Mouse (Mus musculus) CD8-positive naive resting alpha-beta T cell, adult 2 months (primary cell): ENCODE measurements around the gene Pttg1ip.

Experiments used
- DNase-seq, 2 experiments: peaks; one replicate each; pipeline ENCODE4 v3.0.0; 2022; ENCODE audit warnings: low read depth in 2 of 2, low spot score in 2 of 2

Gene Pttg1ip

DNA sequence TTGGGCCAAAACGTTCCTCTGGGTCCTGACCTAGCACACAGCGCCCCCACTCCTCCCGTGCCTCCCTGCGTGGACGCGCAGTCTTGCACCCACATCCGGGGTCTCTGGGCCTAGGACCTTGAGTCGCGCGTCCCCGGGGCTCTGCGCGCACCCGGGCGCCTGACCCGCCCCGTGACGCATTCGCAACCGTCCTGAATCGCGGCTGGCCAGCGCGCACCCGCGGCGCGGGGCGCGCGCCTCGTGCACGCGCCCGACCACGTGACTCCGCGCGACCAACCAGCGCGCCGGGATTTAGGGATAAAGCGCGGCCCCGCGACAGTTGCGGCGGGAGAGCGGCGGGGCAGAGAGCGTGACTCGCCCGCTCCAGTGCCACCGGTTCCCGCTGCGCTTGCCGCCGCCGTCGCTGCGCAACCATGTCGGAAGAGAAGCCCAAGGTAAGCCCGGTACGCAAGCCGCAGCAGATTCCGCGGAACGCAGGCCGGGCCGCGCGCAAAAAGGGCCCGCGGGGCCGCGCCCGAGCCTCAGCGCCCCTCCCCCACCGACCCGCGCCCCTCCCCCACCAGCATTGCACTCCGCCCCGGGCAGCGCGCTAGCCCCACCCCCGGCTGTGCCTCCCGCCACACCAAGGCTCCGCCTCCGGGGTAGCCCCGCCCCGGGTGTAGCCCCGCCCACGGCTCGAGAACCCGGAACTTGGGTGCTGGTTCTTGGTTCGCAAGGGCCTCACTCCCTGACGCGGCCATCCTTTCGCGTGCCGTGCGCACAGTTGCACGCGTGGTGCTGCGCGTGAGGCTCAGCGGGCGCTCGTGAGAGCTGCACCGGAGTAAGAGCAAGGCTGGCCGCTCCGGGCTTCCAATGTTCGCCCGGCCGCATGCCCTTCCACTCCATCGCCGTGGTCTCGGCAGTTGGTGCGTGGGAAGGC lies 24.6 kb downstream of the Pttg1ip start, which contains the start of the genes Sumo3 and Gm49325:
Gene Sumo3 (plus strand): TSS at position 190 of the 919 bp plus-strand sequence.
Gene Gm49325 (plus strand): TSS at position 290 of the 919 bp plus-strand sequence.
- DNase-seq, result peak; percentile 99 to 100

DNA sequence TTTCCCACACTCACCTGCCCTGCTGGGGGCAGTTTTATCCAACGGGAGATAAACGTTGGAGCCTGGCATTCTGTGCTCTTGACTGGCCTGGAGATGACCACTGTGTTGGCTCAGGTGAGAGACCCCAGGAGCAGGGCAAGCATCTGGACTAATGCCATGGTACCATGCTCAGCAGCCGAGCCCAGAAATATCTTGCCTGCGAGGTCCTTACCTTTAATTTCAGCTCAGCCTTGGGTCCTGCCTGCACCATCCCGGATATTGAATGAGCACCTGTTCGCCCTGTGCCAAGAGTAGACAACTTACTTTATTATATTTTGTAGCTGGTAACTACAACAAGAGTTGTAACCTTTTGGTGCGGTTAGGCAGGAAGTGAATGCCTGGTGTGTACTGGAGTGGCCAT lies 25.3 kb downstream of the Pttg1ip start:
- peak; percentile 53 to 58 for DNase-seq

DNA sequence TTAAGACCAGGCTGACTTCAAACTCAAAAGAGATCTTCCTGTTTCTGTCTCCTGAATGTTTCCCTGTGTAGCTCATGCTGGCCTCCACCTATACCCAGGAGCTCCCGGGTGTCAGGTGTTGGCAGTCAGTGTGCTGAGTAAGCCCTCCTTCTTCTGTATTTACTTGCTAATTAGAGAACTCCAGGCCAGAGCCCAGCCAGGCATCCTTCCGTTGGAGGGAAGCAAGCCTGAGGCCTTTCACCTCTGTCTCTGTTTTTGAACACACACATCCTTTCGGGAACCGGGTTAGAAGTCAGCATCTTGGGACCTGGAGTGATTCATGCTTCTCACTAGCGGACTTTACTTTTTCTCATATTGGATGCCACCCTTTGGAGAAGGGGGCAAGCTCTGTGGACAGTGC lies 25.9 kb downstream of the Pttg1ip start:
- no peak for DNase-seq

DNA sequence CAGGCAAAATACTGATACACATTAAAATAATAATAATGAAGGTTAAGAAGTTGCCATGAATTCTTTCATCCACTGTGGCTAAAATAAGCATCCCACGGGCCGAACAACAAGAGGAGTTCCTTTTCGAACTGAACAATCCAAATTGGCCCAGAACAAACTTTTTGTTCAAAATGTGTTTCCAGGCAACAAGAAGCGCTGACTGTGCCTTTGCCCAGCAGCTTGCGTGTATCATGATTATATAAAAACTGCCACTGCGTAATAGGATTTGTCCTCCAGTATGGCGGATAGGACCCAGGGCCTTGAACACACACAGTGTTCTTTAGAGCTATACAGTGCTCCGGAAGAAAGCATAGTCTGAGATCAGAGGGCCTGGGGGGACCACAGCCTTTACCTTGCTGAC lies 27.1 kb downstream of the Pttg1ip start:
- DNase-seq, result no peak

DNA sequence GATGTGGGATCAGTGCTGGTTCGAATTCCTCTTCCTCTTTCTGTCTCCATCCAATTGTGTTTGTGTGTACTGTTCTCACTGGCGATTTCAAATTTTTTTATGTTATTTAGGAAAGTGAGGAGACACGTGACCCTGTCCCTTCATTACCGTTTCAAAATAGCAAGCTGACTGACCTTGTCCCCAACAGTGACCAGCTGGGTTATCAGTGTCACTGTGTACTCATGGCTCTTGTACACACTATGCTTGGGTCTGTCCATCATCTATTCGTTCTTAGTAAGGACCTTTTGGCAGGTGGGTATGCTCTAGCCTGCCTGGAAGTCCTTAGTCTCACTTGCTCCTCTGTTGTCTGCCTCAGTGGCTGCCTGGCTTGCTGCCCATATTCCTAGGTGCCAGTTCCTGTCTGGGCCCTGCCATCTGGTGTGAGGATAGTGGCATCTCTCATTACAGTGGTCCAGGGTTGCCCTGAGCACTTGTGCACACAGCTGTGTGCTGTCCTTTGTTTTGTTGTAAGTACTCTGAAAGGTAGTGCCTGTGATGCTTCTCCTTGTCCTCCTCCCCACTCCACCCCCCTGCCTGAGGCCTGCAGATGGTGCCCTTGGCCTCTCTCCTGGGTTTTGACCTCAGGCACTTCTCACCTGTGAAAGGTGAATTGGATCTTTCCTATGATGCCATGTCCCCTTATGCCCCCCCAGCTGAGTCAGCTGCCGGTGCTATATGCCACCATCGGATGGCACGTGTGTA lies 28.9 kb downstream of the Pttg1ip start:
- DNase-seq, result no peak

DNA sequence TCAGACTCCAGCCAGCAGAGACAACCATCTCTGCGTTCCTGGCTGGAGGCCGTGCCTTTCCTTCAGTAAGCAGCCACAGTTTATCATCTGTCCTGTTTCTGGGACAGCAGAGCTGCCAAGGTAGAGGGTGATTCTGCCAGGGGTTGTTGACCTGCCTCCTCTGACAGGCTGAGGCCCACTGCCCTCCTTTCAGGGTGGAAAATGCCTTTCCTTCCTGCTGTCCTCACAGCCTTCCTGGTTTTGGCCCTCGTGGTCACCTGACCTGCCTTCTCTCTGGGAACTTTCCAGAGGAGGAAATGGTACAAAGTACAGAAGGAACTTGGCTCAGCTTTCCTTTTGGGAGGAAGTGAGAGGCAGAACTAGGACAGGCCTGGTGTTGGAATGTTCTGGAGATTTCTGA lies 31.9 kb downstream of the Pttg1ip start:
- no peak for DNase-seq

DNA sequence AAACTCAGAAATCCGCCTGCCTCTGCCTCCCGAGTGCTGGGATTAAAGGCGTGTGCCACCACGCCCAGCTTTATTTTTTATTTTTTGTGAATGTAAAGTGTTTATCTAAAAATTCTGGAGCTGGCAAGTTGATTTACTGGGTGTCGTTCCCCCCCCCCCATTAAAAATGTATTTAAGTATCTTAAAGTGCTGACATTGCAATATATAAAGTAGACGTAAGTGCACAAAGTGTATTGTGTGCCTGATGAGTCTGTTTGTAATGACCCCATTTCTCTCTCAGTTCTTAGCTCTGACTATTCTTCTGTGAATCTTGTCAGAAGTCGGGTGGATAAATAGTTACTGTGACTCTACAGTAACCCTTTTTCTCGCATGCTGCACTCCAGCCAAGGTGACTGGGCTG lies 34.1 kb downstream of the Pttg1ip start:
- DNase-seq, result no peak

DNA sequence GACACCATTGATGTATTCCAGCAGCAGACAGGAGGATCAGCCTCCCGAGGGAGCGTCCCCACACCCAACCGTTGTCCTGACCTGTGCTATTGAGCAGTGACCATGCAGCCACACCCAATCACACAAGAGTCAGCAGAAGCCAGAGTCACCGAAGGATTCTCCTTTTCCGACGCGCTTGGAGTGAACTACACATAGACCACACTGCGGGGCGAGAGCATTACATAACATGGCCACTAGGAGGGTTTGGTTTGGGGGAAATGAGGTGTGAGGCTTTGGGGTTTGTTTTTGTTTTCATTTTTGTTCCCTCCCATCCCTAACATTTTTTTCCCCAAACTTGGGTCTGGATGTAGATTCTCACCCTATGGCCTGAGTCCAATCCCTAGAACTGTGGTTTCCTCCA lies 34.6 kb downstream of the Pttg1ip start:
- DNase-seq, result no peak

DNA sequence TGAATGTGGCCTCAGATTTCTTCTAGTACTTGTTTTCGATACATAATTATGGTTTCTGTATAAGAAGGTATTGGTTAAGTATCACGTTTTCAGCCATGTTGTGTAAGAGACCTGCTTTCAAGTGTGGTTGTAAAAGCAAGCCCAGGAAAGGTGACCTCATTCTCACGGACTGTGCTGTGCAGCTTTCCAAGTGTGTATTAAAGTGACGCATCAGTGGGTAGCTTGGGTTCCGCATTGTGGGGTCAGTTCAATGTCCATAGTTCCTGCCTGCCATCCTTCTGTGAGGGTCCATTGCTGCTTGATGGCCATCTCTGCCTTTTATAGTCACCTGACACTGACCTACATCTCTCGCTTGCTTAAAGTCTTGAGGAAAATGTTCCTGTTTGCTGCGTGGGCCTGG lies 35.4 kb downstream of the Pttg1ip start:
- DNase-seq, result no peak

DNA sequence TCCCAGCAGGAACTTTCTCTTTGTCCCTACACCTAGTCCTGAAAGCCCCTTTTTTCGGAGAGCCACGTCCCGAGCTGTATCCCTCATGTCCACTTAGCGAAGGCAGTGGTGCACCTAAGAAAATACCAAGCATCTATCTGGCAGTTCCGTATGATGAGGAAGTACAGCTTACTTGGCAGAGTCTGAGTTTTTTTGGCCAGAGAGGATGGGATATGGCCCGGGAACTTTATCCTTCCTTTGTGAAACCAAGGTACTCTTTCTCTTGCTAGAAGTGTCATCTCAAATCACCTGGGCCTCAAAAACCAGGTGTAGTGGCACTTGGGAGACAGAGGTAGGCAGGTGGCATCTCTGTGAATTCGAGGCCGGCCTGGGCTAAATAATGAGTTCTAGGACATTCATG lies 40.0 kb downstream of the Pttg1ip start:
- no peak for DNase-seq

DNA sequence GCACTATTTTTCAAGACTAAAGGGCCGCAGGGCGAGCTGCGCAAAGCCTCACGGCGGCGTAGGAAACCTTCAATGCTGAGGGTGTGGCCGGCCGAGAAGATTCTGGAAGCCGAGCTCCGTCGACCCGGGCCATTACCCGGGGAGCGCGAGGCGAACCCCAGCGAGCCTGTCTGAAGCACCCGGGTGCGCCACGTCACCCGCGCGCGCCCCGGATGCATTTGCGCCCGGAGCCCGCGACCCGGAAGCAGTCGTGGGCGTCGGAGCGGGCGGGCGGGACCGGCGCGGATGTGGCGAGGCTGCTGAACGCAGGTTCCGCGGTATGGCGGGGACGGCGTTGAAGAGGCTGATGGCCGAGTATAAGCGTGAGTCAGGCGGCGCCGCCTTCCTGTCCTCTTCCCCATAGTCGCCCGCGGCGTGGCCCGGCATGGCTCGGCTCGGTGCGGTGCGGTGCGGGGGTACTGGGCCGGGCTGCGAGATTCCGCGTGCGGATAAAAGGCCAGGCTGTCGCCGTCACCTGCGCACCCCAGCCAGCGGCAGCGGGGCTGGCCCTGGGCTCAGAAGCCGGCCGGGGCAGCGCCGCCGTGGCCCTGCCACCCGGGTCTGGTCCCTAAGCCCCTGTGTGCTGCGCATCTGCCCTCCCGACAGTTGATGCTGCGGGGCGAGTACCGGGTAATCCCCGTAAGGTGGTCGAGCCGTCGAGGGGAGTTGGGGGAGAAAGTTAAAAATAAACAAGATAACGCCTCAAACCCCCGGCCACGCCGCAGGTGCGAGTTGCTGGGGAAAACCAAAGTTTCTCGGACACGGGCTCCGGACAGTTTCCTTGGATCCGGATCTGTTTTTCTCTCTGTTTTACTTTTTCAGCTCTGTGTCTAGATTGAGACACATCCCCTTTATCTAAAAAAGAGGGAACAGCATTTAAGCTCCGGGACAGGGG lies 40.8 kb downstream of the Pttg1ip start, which contains the start of gene Ube2g2:
Gene Ube2g2 (plus strand): TSS at position 221 of the 934 bp plus-strand sequence.
- peak; percentile 91 to 94 for DNase-seq

DNA sequence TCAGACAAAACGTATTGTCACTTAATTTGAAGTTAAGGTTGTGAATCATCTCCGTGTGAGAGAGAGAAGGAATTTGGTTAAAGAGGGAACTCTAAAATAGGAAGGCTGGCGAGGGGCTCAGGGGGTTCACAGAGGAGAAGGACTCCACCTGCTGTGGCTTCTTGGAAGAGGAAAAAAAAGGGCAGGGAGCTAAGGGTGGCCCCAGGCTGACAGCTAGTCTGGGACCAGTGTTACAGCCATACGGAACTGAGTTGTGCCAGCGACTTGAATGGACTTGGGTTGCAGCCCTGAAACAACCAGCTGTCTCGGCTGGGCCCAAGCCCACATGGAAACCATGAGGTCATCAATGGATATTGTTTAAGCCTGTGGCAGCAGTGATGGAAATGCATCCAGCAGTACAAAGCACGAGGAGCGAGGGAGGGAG lies 41.6 kb downstream of the Pttg1ip start:
- no peak for DNase-seq

DNA sequence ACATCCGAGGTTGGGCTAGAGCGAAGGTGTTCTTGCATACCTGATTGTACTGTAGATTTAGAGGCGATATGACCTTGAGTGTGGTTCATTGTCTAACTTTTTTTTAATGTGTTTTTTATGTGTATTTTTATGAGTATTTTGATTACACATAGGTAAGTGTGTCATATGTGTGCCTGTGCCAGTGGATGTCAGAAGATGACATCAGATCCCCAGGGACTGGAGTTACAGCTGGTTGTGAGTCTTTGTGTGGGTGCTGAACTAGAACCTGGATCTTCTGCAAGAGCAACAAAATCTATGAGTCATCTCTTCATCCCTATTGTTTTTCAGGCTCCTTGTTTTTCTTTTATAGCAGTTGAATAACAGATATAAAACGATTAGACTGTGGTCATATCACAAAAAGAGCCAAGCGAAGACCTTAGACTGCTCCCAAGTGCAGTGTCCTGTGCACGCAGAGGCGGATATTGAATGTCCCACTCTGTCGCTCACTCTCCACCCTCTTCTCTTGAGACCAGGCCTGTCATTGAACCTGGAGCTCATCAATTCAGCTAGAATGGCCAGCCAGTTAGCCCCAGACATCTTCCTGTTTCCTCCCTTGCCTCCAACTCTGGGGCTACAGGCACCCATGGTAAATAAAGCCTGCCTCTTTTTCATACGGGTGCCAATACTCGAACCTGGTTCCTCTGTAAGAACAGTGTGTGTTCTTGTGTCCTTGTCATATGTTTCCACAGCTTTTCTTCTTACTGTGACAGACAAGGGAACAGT lies 42.3 kb downstream of the Pttg1ip start:
- DNase-seq, result no peak

DNA sequence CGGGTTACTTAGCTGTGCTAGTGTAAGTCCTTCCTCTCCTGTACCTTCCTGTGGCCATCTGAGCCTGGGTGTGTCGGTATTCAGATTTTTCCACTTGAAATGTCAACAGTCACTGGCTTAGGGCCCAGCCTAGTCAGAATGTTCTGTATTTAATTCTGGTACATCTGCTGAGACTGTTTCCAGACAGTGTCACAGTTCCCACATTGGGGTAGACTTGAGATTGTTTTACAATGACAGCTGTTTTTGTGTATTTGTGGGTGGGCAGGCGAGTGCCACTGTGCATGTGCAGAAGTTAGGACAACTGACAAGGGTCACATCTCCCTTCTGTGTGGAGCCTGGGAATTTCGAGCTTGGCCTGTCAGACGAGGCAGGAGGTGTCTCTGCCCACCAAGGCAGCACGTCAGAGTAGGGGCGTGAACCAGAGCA lies 43.1 kb downstream of the Pttg1ip start:
- DNase-seq, result no peak

DNA sequence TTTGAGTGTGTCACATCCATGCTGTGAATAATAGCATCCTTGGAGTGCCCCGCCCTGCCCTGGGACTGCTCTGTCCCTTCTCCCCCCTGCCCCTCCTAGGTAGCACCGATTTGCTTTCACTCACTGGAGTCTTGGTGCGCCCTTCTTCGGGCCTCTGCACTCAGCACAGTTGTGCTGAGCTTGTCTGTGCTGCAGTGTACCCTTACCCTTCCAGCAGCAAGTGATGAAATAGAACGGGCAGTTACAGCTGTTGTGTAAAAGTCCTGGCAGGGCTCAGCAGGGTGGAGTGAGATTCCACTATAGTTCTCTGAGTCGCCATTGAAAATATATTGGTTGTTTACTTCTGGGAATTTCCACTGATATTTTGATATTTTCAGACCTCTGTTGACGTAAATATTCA lies 44.5 kb downstream of the Pttg1ip start:
- DNase-seq, result no peak

DNA sequence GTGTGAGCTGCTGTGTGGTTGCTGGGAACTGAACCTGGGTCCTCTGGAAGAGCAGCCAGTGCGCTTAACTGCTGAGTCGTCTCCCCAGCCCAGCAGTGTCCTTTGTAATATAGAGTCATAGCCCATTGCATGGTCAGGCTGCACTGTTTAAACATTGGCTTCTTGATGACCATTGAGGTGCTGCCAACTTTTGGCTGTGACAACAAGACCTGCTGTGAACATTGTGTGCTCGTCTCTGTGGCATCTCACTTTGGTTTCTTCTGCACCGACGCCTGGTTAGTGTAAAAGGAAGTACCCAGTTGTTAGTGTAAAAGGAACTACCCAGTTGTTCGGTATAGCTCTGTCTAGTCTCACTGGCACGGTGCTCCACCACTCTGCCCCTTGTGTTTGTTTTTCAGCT lies 45.1 kb downstream of the Pttg1ip start:
- DNase-seq, result no peak

DNA sequence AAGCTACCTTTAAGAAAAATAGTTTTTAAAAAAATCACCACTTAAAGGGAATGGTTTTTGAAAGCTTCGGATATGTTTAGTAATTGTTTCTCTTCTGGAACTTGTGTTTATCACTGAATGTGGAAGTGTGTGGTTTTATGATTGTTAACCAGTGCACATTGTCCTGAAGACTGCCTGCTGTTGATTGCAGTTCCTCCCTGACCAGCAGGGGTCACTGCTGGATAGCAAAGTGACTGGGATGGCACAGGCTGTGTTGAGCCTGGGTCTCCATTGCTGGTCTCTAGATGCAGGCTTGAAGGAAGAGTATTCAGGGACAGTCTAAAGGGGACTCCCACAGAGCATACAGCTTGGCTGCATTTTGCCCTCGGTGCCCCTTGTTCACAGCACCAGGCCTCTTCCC lies 46.0 kb downstream of the Pttg1ip start:
- DNase-seq, result peak; percentile 70 to 78

DNA sequence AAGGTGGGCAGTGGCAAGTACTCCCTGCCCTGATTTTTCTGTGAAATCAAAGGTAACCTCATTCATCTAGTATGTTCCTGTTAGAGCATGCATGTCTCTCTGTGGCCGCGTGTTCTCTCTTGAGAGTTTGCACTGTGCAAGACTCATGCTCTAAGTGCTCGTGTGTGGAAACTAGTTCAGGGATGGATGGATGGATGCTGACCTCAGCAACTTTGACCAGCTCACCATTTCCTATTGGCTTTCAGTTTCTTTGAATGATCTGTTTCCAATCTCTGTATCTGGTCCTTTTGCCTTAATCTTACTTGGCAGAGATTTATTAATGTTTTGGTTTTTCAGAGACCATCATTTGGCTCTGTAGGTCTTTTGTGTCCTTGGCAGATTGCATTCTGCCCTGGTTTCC lies 47.6 kb downstream of the Pttg1ip start:
- no peak for DNase-seq

DNA sequence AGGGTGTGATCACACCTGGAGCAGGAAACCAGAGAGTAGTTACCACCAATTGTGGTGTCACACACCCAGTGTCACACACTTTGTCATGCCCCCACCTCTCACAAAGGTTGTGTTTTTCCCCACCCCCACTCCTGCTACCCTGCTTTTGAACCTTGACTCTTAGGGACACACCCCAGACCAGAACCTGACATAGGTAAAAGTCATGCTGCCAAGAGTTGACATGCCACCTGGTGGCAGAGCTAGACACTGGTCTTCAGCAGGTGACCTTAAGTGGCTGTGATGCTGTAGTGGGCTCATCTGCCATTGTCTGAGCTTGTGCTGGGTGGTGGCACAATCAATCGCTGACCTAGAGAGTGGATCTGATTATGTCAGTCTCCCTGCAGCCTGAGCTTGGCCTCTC lies 48.5 kb downstream of the Pttg1ip start:
- peak; percentile 13 to 21 for DNase-seq

DNA sequence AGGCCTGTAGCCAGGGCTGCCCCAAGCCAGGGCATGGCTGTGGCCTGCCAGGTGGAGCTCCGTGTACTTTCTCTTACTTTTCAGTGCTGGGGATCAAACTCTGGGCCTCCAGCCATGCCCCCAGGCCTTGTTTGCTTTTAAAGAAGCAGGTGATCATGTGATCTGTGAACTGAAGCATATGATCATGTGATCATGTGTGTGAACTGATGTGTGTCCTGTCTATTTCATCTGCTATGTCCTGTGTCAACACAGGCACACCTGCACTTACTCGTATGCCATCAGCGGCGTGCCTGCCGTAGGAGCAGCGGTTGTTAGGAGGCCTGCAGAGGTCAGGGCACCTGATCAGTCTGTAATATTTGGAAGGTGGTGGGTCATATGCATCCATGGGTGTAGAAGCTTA lies 52.5 kb downstream of the Pttg1ip start:
- DNase-seq, result no peak
